Mouse (Mus musculus) heart, embryonic 12.5 days (tissue): ENCODE results near the gene Slc25a12. TPM values are rescaled to one million over a fixed set of nuclear protein-coding genes. Genes with fewer than 3 reads are reported as not detected.

Experiments
- polyA plus RNA-seq: library from polyadenylated mRNA; unstranded; fragments of >200 nt; fragmentation: Nextera tagmentation; extraction: Ambion mirVana; gene quantifications from 2 replicates; pipeline ENCODE4 v1.2.1, GENCODE M21; 2016

Slc25a12 gene
- polyA plus RNA-seq, 1 experiment from 2014 or later = 92.1 TPM

Other genes with a start within 250 kb of the Slc25a12 start
- 1.9 TPM in 2 replicates for gene Cybrd1, start 249.8 kb downstream of the Slc25a12 start, polyA plus RNA-seq
- gene Dync1i2, start 156.0 kb downstream of the Slc25a12 start, polyA plus RNA-seq = 82.0 and 82.4 TPM in 2 replicates
- gene Hat1, start 21.2 kb upstream of the Slc25a12 start, polyA plus RNA-seq = 124 and 132 TPM in 2 replicates
- gene Metap1d, start 85.5 kb upstream of the Slc25a12 start, polyA plus RNA-seq = 35.6 and 35.8 TPM in 2 replicates
- gene Dlx1, start 160.4 kb upstream of the Slc25a12 start, polyA plus RNA-seq = 0.08 and 0.47 TPM in 2 replicates
- gene Dlx2, start 179.0 kb upstream of the Slc25a12 start, polyA plus RNA-seq = 0.39 and 0.68 TPM in 2 replicates